Mouse (Mus musculus): ENCODE results near the gene Ece1.
"Not testable (repeated sequence)": the region's sequence is repeated elsewhere in the genome, so short reads cannot be mapped to it uniquely, and the experiment has no call there.

Ece1 gene

GRCm38 (mm10) chr4:137862019-137862418 lies at the start of gene Ece1:
TSS of gene Ece1 (plus strand) at chr4:137862237.
- DNase-seq (ENCODE audit: low spot score), result peak; percentile 83

GRCm38 (mm10) chr4:137812946-137813708 lies 48.9 kb upstream of the Ece1 start:
- DNase-seq (ENCODE audit: low spot score), result no peak

- DNase-seq (ENCODE audit: low spot score), result no peak
These were observed 47.9 kb upstream of the Ece1 start for GRCm38 (mm10) chr4:137814140-137814539.

- DNase-seq (ENCODE audit: low spot score), result no peak
These were observed 46.6 kb upstream of the Ece1 start for GRCm38 (mm10) chr4:137815473-137815872.

- no peak for DNase-seq (ENCODE audit: low spot score)
These were observed 45.8 kb upstream of the Ece1 start for GRCm38 (mm10) chr4:137816216-137816615.

GRCm38 (mm10) chr4:137818341-137818740 lies 43.7 kb upstream of the Ece1 start:
- no peak for DNase-seq (ENCODE audit: low spot score)

GRCm38 (mm10) chr4:137819487-137819886 lies 42.5 kb upstream of the Ece1 start:
- no peak for DNase-seq (ENCODE audit: low spot score)

GRCm38 (mm10) chr4:137820721-137821120 lies 41.3 kb upstream of the Ece1 start:
- DNase-seq (ENCODE audit: low spot score), result no peak

GRCm38 (mm10) chr4:137822537-137822936 lies 39.5 kb upstream of the Ece1 start:
- no peak for DNase-seq (ENCODE audit: low spot score)

GRCm38 (mm10) chr4:137823542-137823941 lies 38.5 kb upstream of the Ece1 start:
- no peak for DNase-seq (ENCODE audit: low spot score)

GRCm38 (mm10) chr4:137824881-137825280 lies 37.2 kb upstream of the Ece1 start:
- DNase-seq (ENCODE audit: low spot score), result no peak

GRCm38 (mm10) chr4:137830380-137830779 lies 31.7 kb upstream of the Ece1 start:
- DNase-seq (ENCODE audit: low spot score), result no peak

GRCm38 (mm10) chr4:137831598-137831997 lies 30.4 kb upstream of the Ece1 start:
- no peak for DNase-seq (ENCODE audit: low spot score)

- peak; percentile 36 for DNase-seq (ENCODE audit: low spot score)
These were observed 26.3 kb upstream of the Ece1 start for GRCm38 (mm10) chr4:137835624-137836337.

- DNase-seq (ENCODE audit: low spot score), result no peak
These were observed 25.3 kb upstream of the Ece1 start for GRCm38 (mm10) chr4:137836741-137837140.

GRCm38 (mm10) chr4:137837792-137838191 lies 24.2 kb upstream of the Ece1 start:
- DNase-seq (ENCODE audit: low spot score), result no peak

GRCm38 (mm10) chr4:137838791-137839190 lies 23.2 kb upstream of the Ece1 start:
- DNase-seq (ENCODE audit: low spot score), result no peak

GRCm38 (mm10) chr4:137839452-137839851 lies 22.6 kb upstream of the Ece1 start:
- DNase-seq (ENCODE audit: low spot score), result no peak

- peak; percentile 29 for DNase-seq (ENCODE audit: low spot score)
These were observed 17.4 kb upstream of the Ece1 start for GRCm38 (mm10) chr4:137844656-137845055.

- not testable (repeated sequence) for DNase-seq (ENCODE audit: low spot score)
These were observed 14.4 kb upstream of the Ece1 start for GRCm38 (mm10) chr4:137847651-137848050.

- no peak for DNase-seq (ENCODE audit: low spot score)
These were observed 11.9 kb upstream of the Ece1 start for GRCm38 (mm10) chr4:137850161-137850560.

- peak; percentile 32 for DNase-seq (ENCODE audit: low spot score)
These were observed 10.6 kb upstream of the Ece1 start for GRCm38 (mm10) chr4:137851484-137851883.

- DNase-seq (ENCODE audit: low spot score), result no peak
These were observed 8.2 kb upstream of the Ece1 start for GRCm38 (mm10) chr4:137853822-137854221.

All from c-Kit-positive CD71-positive TER-119-positive erythroid progenitor cells, embryonic 14.5 days (primary cell).